Mouse (Mus musculus) G1E (cell line): Measurements from ENCODE around the gene C530008M17Rik. TPM values are rescaled to one million over a fixed set of nuclear protein-coding genes. Genes with fewer than 3 reads are reported as not detected.

ENCODE experiments used
- ATAC-seq: 2 replicates; pipeline ENCODE4 v1.8.0; 2016; ENCODE audit warnings: mild to moderate bottlenecking; ENCODE audit not compliant: insufficient number of reproducible peaks, poor library complexity, low FRiP score, severe bottlenecking; ENCODE audit errors: extremely low read depth
- DNase-seq: peaks from one replicate; pipeline ENCODE4 v3.0.0; 2012; ENCODE audit warnings: low spot score
- H3K27me3 ChIP-seq: 2 replicates; pipeline ENCODE4 v1.6.1; 2012; ENCODE audit warnings: mild to moderate bottlenecking, low read length, inconsistent platforms; ENCODE audit not compliant: insufficient read depth
- H3K36me3 ChIP-seq: replicated peaks from 2 replicates; pipeline ENCODE3; 2012; ENCODE audit warnings: mild to moderate bottlenecking, inconsistent platforms
- H3K4me1 ChIP-seq: 2 replicates; pipeline ENCODE4 v1.6.1; 2012; ENCODE audit warnings: low read depth, low read length, inconsistent platforms, mixed read lengths; ENCODE audit not compliant: insufficient read depth
- H3K4me3 ChIP-seq: 2 replicates; pipeline ENCODE4 v1.5.1; 2012; ENCODE audit warnings: low read depth, mild to moderate bottlenecking, inconsistent platforms, low read length, moderate library complexity, mixed read lengths
- H3K9me3 ChIP-seq: replicated peaks from 2 replicates; pipeline ENCODE4 v1.6.1; 2012; ENCODE audit warnings: inconsistent platforms
- CTCF ChIP-seq: IDR thresholded peaks from 2 replicates; pipeline ENCODE4 v1.5.1; 2012; ENCODE audit warnings: low read depth, low read length, inconsistent platforms, mixed read lengths
- GATA1 ChIP-seq: IDR thresholded peaks from 2 replicates; pipeline ENCODE4 v1.6.1; 2012; ENCODE audit warnings: borderline replicate concordance, low read length, inconsistent platforms, mixed read lengths
- GATA2 ChIP-seq: IDR thresholded peaks from 2 replicates; pipeline ENCODE4 v1.6.1; 2012; ENCODE audit warnings: low read depth, low read length, inconsistent platforms, borderline replicate concordance
- POLR2AphosphoS5 ChIP-seq: IDR thresholded peaks from 2 replicates; pipeline ENCODE4 v1.6.1; 2012; ENCODE audit warnings: low read depth, low read length, inconsistent platforms; ENCODE audit not compliant: insufficient replicate concordance
- TAL1 ChIP-seq: conservative IDR thresholded peaks from 2 replicates; pipeline ENCODE4 v1.6.1; 2012; ENCODE audit warnings: low read depth, low read length, inconsistent platforms, mixed read lengths
- polyA plus RNA-seq: library from polyadenylated mRNA; stranded (reverse); fragments of >175 nt; gene quantifications from 2 replicates; pipeline ENCODE4 v1.2.3, GENCODE M21; 2012
- total RNA-seq, 2 experiments: library from RNA; stranded (forward) in 1 of 2; stranded (reverse) in 1 of 2; fragments of 200-1000 nt in 1 of 2; fragments of >200 nt in 1 of 2; fragmentation: Nextera tagmentation in 1 of 2; gene quantifications; 2 replicates each; pipeline ENCODE4 v1.2.3; 2014 to 2017

The C530008M17Rik gene
- total and polyA plus RNA-seq, 3 experiments, result 7.3 to 41.5 (median 25.1) TPM

- Histone ChIP-seq H3K36me3 (peaks cover 74% of the 10 kb centered on the region), H3K27me3 (no peaks in the 10 kb centered on the region), H3K4me1 (no peaks in the 10 kb centered on the region; the same call in 1 of the 2 replicates), H3K9me3 (no peaks in the 10 kb centered on the region; the same call in 1 of the 2 replicates), H3K4me3 (no peak overlapping the region)
- ATAC-seq (no peak), DNase-seq (no peak)
- TF ChIP-seq POLR2AphosphoS5 (no peak), CTCF (no peak)
These were observed 201.0 kb downstream of the C530008M17Rik start for GRCm38 (mm10) chr5:76857103-76858015.

- Histone ChIP-seq H3K4me1 (no peaks in the 10 kb centered on the region; the same call in 1 of the 2 replicates), H3K9me3 (no peaks in the 10 kb centered on the region; the same call in 1 of the 2 replicates), H3K27me3 (no peaks in the 10 kb centered on the region), H3K4me3 (no peak overlapping the region), H3K36me3 (peaks cover 75% of the 10 kb centered on the region)
- TF ChIP-seq CTCF (no peak), TAL1 (no peak), GATA1 (no peak), GATA2 (no peak), POLR2AphosphoS5 (no peak)
- ATAC-seq (no peak), DNase-seq (no peak)
These were observed 202.1 kb downstream of the C530008M17Rik start for GRCm38 (mm10) chr5:76858444-76858843.

- H3K36me3 ChIP-seq, result peaks cover 83% of the 10 kb centered on the region
These were observed 210.5 kb downstream of the C530008M17Rik start for GRCm38 (mm10) chr5:76866819-76867218.

GRCm38 (mm10) chr5:76868693-76869286, 212.5 kb downstream of the C530008M17Rik start:
- no peak for ATAC-seq
- Histone ChIP-seq H3K27me3 (no peaks in the 10 kb centered on the region), H3K9me3 (no peaks in the 10 kb centered on the region), H3K4me1 (no peaks in the 10 kb centered on the region), H3K36me3 (peaks cover 87% of the 10 kb centered on the region), H3K4me3 (no peak overlapping the region)
- no peak for DNase-seq
- TF ChIP-seq TAL1, result no peak

More at GRCm38 (mm10) chr5:76866819-76867218, 210.5 kb downstream of the C530008M17Rik start:
- no peaks in the 10 kb centered on the region for H3K9me3 ChIP-seq
- no peaks in the 10 kb centered on the region for H3K4me1 ChIP-seq
- no peak for ATAC-seq
- TF ChIP-seq CTCF (no peak), GATA1 (no peak), POLR2AphosphoS5 (no peak), TAL1 (no peak), GATA2 (no peak)
- no peak for DNase-seq
- H3K4me3 ChIP-seq, result no peak overlapping the region
- no peaks in the 10 kb centered on the region for H3K27me3 ChIP-seq

- Histone ChIP-seq H3K36me3 (peaks cover 90% of the 10 kb centered on the region), H3K9me3 (no peaks in the 10 kb centered on the region), H3K4me1 (no peaks in the 10 kb centered on the region), H3K4me3 (no peak overlapping the region), H3K27me3 (no peaks in the 10 kb centered on the region)
- ATAC-seq (no peak), DNase-seq (no peak)
- TF ChIP-seq GATA2, result no peak
- TF ChIP-seq GATA1, result no peak
- no peak for TF ChIP-seq POLR2AphosphoS5
- TF ChIP-seq CTCF, result no peak
- TF ChIP-seq TAL1, result no peak
These were observed 213.2 kb downstream of the C530008M17Rik start for GRCm38 (mm10) chr5:76869553-76869952.

- H3K4me1 ChIP-seq, result no peaks in the 10 kb centered on the region
- TF ChIP-seq CTCF, result no peak
- no peak for TF ChIP-seq POLR2AphosphoS5
- TF ChIP-seq GATA1, result no peak
- TF ChIP-seq GATA2, result no peak
- H3K4me3 ChIP-seq, result no peak overlapping the region
- no peak for DNase-seq
- H3K9me3 ChIP-seq, result no peaks in the 10 kb centered on the region
- peaks cover 76% of the 10 kb centered on the region for H3K36me3 ChIP-seq
- no peak for ATAC-seq
- H3K27me3 ChIP-seq, result no peaks in the 10 kb centered on the region
These were observed 219.9 kb downstream of the C530008M17Rik start for GRCm38 (mm10) chr5:76876106-76876758.
